Mouse (Mus musculus): ENCODE results near the gene Ttc7b. TPM values are rescaled to one million over a fixed set of nuclear protein-coding genes. Genes with fewer than 3 reads are reported as not detected.

Ttc7b gene
- polyA plus RNA-seq, 1 experiment from 2014 or later = 2.4 TPM

- H3K9me3 ChIP-seq (ENCODE audit: control insufficient read depth, low read length) = no peaks in the 10 kb centered on the region
- no peaks in the 10 kb centered on the region for H3K4me1 ChIP-seq (replicated peaks; ENCODE audit: control insufficient read depth, insufficient read depth)
- no peak for TF ChIP-seq CTCF (IDR thresholded peaks at IDR 0.05; ENCODE audit: low read depth)
- H3K27ac ChIP-seq (replicated peaks) = no peak overlapping the region
- no peaks in the 10 kb centered on the region for H3K27me3 ChIP-seq (ENCODE audit: control insufficient read depth, insufficient read depth, low read length)
- H3K4me3 ChIP-seq (ENCODE audit: low read depth, low read length) = no peak overlapping the region
- ATAC-seq (ENCODE audit: low FRiP score, low TSS enrichment) (no peak), DNase-seq (ENCODE audit: low spot score) (no peak)
- WGBS = 58% methylated on average over 6 of the region's 6 CpGs
- peaks cover 4% of the 10 kb centered on the region; the same call in 1 of the 2 replicates for H3K36me3 ChIP-seq (ENCODE audit: control insufficient read depth, insufficient read depth, low read length)
- no peak overlapping the region for H3K4me2 ChIP-seq (replicated peaks; ENCODE audit: low read depth)
- H3K9ac ChIP-seq (ENCODE audit: low read length) = no peak overlapping the region
Observed at GRCm38 (mm10) chr12:100381941-100382340, 138.7 kb downstream of the Ttc7b start.

GRCm38 (mm10) chr12:100380697-100381291 lies 139.8 kb downstream of the Ttc7b start:
- 67% methylated on average over 14 of the region's 14 CpGs for WGBS
- TF ChIP-seq CTCF (IDR thresholded peaks at IDR 0.05; ENCODE audit: low read depth) = no peak
- no peak for TF ChIP-seq EP300 (optimal IDR thresholded peaks at IDR 0.05)
- DNase-seq (ENCODE audit: low spot score) (no peak), ATAC-seq (ENCODE audit: low FRiP score, low TSS enrichment) (no peak)
- Histone ChIP-seq H3K36me3 (ENCODE audit: control insufficient read depth, insufficient read depth, low read length) (peaks cover 4% of the 10 kb centered on the region; the same call in 1 of the 2 replicates), H3K27ac (replicated peaks) (no peak overlapping the region), H3K9me3 (ENCODE audit: control insufficient read depth, low read length) (no peaks in the 10 kb centered on the region), H3K9ac (ENCODE audit: low read length) (no peak overlapping the region), H3K4me1 (replicated peaks; ENCODE audit: control insufficient read depth, insufficient read depth) (no peaks in the 10 kb centered on the region), H3K27me3 (ENCODE audit: control insufficient read depth, insufficient read depth, low read length) (no peaks in the 10 kb centered on the region), H3K4me3 (ENCODE audit: low read depth, low read length) (no peak overlapping the region), H3K4me2 (replicated peaks; ENCODE audit: low read depth) (no peak overlapping the region)

- no peak overlapping the region for H3K4me3 ChIP-seq (ENCODE audit: low read depth, low read length)
- H3K27ac ChIP-seq (replicated peaks) = no peak overlapping the region
- no peak overlapping the region for H3K9ac ChIP-seq (ENCODE audit: low read length)
- TF ChIP-seq CTCF (IDR thresholded peaks at IDR 0.05; ENCODE audit: low read depth) = no peak
- no peak for TF ChIP-seq EP300 (optimal IDR thresholded peaks at IDR 0.05)
- no peaks in the 10 kb centered on the region for H3K4me1 ChIP-seq (replicated peaks; ENCODE audit: control insufficient read depth, insufficient read depth)
- DNase-seq (ENCODE audit: low spot score) (no peak), ATAC-seq (ENCODE audit: low FRiP score, low TSS enrichment) (no peak)
- 89% methylated on average over 1 of the region's 1 CpGs for WGBS
- no peaks in the 10 kb centered on the region for H3K27me3 ChIP-seq (ENCODE audit: control insufficient read depth, insufficient read depth, low read length)
- H3K9me3 ChIP-seq (ENCODE audit: control insufficient read depth, low read length) = no peaks in the 10 kb centered on the region
- H3K4me2 ChIP-seq (replicated peaks; ENCODE audit: low read depth) = no peak overlapping the region
- H3K36me3 ChIP-seq (ENCODE audit: control insufficient read depth, insufficient read depth, low read length) = peaks cover 7% of the 10 kb centered on the region; the same call in 1 of the 2 replicates
Observed at GRCm38 (mm10) chr12:100379833-100380232, 140.8 kb downstream of the Ttc7b start.

GRCm38 (mm10) chr12:100378266-100378665 lies 142.4 kb downstream of the Ttc7b start:
- no peak overlapping the region for H3K9ac ChIP-seq (ENCODE audit: low read length)
- 58% methylated on average over 2 of the region's 2 CpGs for WGBS
- TF ChIP-seq EP300 (optimal IDR thresholded peaks at IDR 0.05) (no peak), CTCF (IDR thresholded peaks at IDR 0.05; ENCODE audit: low read depth) (no peak)
- no peaks in the 10 kb centered on the region for H3K27me3 ChIP-seq (ENCODE audit: control insufficient read depth, insufficient read depth, low read length)
- H3K36me3 ChIP-seq (ENCODE audit: control insufficient read depth, insufficient read depth, low read length) = peaks cover 7% of the 10 kb centered on the region; the same call in 1 of the 2 replicates
- no peak overlapping the region for H3K4me3 ChIP-seq (ENCODE audit: low read depth, low read length)
- H3K4me2 ChIP-seq (replicated peaks; ENCODE audit: low read depth) = no peak overlapping the region
- H3K9me3 ChIP-seq (ENCODE audit: control insufficient read depth, low read length) = no peaks in the 10 kb centered on the region
- H3K4me1 ChIP-seq (replicated peaks; ENCODE audit: control insufficient read depth, insufficient read depth) = no peaks in the 10 kb centered on the region
- H3K27ac ChIP-seq (replicated peaks) = no peak overlapping the region
- no peak for ATAC-seq (ENCODE audit: low FRiP score, low TSS enrichment)
- no peak for DNase-seq (ENCODE audit: low spot score)

GRCm38 (mm10) chr12:100377791-100378190 lies 142.8 kb downstream of the Ttc7b start:
- Histone ChIP-seq H3K9me3 (ENCODE audit: control insufficient read depth, low read length) (no peaks in the 10 kb centered on the region), H3K4me3 (ENCODE audit: low read depth, low read length) (no peak overlapping the region), H3K4me2 (replicated peaks; ENCODE audit: low read depth) (no peak overlapping the region), H3K4me1 (replicated peaks; ENCODE audit: control insufficient read depth, insufficient read depth) (no peaks in the 10 kb centered on the region), H3K36me3 (ENCODE audit: control insufficient read depth, insufficient read depth, low read length) (peaks cover 5% of the 10 kb centered on the region; the same call in 1 of the 2 replicates), H3K9ac (ENCODE audit: low read length) (no peak overlapping the region), H3K27ac (replicated peaks) (no peak overlapping the region), H3K27me3 (ENCODE audit: control insufficient read depth, insufficient read depth, low read length) (no peaks in the 10 kb centered on the region)
- DNase-seq (ENCODE audit: low spot score) = no peak
- ATAC-seq (ENCODE audit: low FRiP score, low TSS enrichment) = no peak
- 57% methylated on average over 1 of the region's 1 CpGs for WGBS
- TF ChIP-seq CTCF (IDR thresholded peaks at IDR 0.05; ENCODE audit: low read depth) (no peak), EP300 (optimal IDR thresholded peaks at IDR 0.05) (no peak)

- Histone ChIP-seq H3K9ac (ENCODE audit: low read length) (no peak overlapping the region), H3K9me3 (ENCODE audit: control insufficient read depth, low read length) (no peaks in the 10 kb centered on the region), H3K27me3 (ENCODE audit: control insufficient read depth, insufficient read depth, low read length) (no peaks in the 10 kb centered on the region), H3K4me1 (replicated peaks; ENCODE audit: control insufficient read depth, insufficient read depth) (no peaks in the 10 kb centered on the region), H3K27ac (replicated peaks) (no peak overlapping the region), H3K4me2 (replicated peaks; ENCODE audit: low read depth) (no peak overlapping the region), H3K4me3 (ENCODE audit: low read depth, low read length) (no peak overlapping the region), H3K36me3 (ENCODE audit: control insufficient read depth, insufficient read depth, low read length) (peaks cover 3% of the 10 kb centered on the region; the same call in 1 of the 2 replicates)
- DNase-seq (ENCODE audit: low spot score) (no peak), ATAC-seq (ENCODE audit: low FRiP score, low TSS enrichment) (no peak)
- no peak for TF ChIP-seq CTCF (IDR thresholded peaks at IDR 0.05; ENCODE audit: low read depth)
- TF ChIP-seq EP300 (optimal IDR thresholded peaks at IDR 0.05) = no peak
- 72% methylated on average over 8 of the region's 8 CpGs for WGBS
Observed at GRCm38 (mm10) chr12:100375801-100376200, 144.8 kb downstream of the Ttc7b start.
